Mouse (Mus musculus) CH12.LX (cell line): ENCODE measurements around the gene Gm19345. TPM values are rescaled to one million over a fixed set of nuclear protein-coding genes. Genes with fewer than 3 reads are reported as not detected.

Source experiments
- DNase-seq: peaks from one replicate; pipeline ENCODE4 v3.0.0-alpha.2; 2013; ENCODE audit errors: extremely low read depth
- H3K27ac ChIP-seq: 2 replicates; pipeline ENCODE4 v1.5.1; 2012; ENCODE audit warnings: low read depth, mild to moderate bottlenecking, control low read depth, moderate library complexity; ENCODE audit not compliant: insufficient read depth
- H3K27me3 ChIP-seq: replicated peaks from 2 replicates; pipeline ENCODE3; 2012; ENCODE audit warnings: inconsistent platforms
- H3K36me3 ChIP-seq, 2 experiments: replicated peaks in 1 of 2; 2 replicates each; pipeline versions ENCODE3 to v1.6.1; 2012; ENCODE audit warnings: inconsistent platforms in 1 of 2, low read length in 1 of 2, mild to moderate bottlenecking in 1 of 2, mixed read lengths in 1 of 2, moderate library complexity in 1 of 2; ENCODE audit not compliant: control insufficient read depth in 1 of 2, insufficient read depth in 1 of 2
- H3K4me1 ChIP-seq, 2 experiments: 2 replicates each; pipeline ENCODE4 v1.6.1; 2012; ENCODE audit warnings: inconsistent platforms in 1 of 2, moderate library complexity in 1 of 2; ENCODE audit not compliant: insufficient read depth in 2 of 2, control insufficient read depth in 1 of 2
- H3K4me2 ChIP-seq: 2 replicates; pipeline ENCODE4 v1.6.1; 2012; ENCODE audit warnings: low read depth, mild to moderate bottlenecking, control low read depth; ENCODE audit not compliant: poor library complexity, insufficient read depth, severe bottlenecking
- H3K4me3 ChIP-seq, 3 experiments: fragments of 150-350 bp in 1 of 3; sonication (generic) in 1 of 3; replicated peaks in 1 of 3; 2 replicates each; pipeline versions ENCODE3 to v1.5.1; 2011 to 2012; ENCODE audit warnings: low read depth in 2 of 3, low read length in 2 of 3, mild to moderate bottlenecking in 2 of 3, moderate library complexity in 2 of 3, control low read depth in 1 of 3, improper control_type of control experiment in 1 of 3, inconsistent platforms in 1 of 3, mixed read lengths in 1 of 3; ENCODE audit not compliant: poor library complexity in 1 of 3
- H3K79me2 ChIP-seq: replicated peaks from 2 replicates; pipeline ENCODE4 v1.6.1; 2012; ENCODE audit warnings: mild to moderate bottlenecking, moderate library complexity; ENCODE audit not compliant: control insufficient read depth, poor library complexity, insufficient read depth, severe bottlenecking; ENCODE audit errors: extremely low read depth
- H3K9ac ChIP-seq: 2 replicates; pipeline ENCODE4 v1.6.1; 2012; ENCODE audit warnings: low read depth, mild to moderate bottlenecking, control low read depth, moderate library complexity; ENCODE audit not compliant: insufficient read depth
- H3K9me3 ChIP-seq: replicated peaks from 2 replicates; pipeline ENCODE3; 2012; ENCODE audit warnings: low read length, inconsistent platforms, mixed read lengths
- BHLHE40 ChIP-seq: IDR thresholded peaks from 2 replicates; pipeline ENCODE4 v1.6.1; 2011; ENCODE audit warnings: mild to moderate bottlenecking, low read depth, low read length, improper control_type of control experiment
- E2F4 ChIP-seq: IDR thresholded peaks from 2 replicates; pipeline ENCODE4 v1.6.1; 2011; ENCODE audit warnings: low read depth, low read length, improper control_type of control experiment; ENCODE audit not compliant: insufficient replicate concordance
- ETS1 ChIP-seq: conservative IDR thresholded peaks from 2 replicates; pipeline ENCODE4 v1.6.1; 2012; ENCODE audit warnings: low read depth, mild to moderate bottlenecking, inconsistent platforms, low read length, improper control_type of control experiment, moderate library complexity
- HCFC1 ChIP-seq: IDR thresholded peaks from 2 replicates; pipeline ENCODE4 v1.6.1; 2012; ENCODE audit warnings: low read depth, mild to moderate bottlenecking, inconsistent platforms, low read length, improper control_type of control experiment
- JUN ChIP-seq: IDR thresholded peaks from 2 replicates; pipeline ENCODE4 v1.6.1; 2011; ENCODE audit warnings: low read depth, mild to moderate bottlenecking, low read length, improper control_type of control experiment, moderate library complexity; ENCODE audit not compliant: insufficient read depth
- MAFK ChIP-seq: IDR thresholded peaks from 2 replicates; pipeline ENCODE4 v1.6.1; 2011; ENCODE audit warnings: low read length, improper control_type of control experiment; ENCODE audit not compliant: insufficient replicate concordance
- MAX ChIP-seq: IDR thresholded peaks from 2 replicates; pipeline ENCODE4 v1.6.1; 2011; ENCODE audit warnings: low read length, improper control_type of control experiment
- MAZ ChIP-seq: IDR thresholded peaks from 2 replicates; pipeline ENCODE4 v1.6.1; 2012; ENCODE audit warnings: low read depth, mild to moderate bottlenecking, inconsistent platforms, low read length, improper control_type of control experiment, moderate library complexity
- MXI1 ChIP-seq: IDR thresholded peaks from 2 replicates; pipeline ENCODE4 v1.6.1; 2011; ENCODE audit warnings: mild to moderate bottlenecking, low read depth, low read length, improper control_type of control experiment
- NELFE ChIP-seq: IDR thresholded peaks from 2 replicates; pipeline ENCODE4 v1.6.1; 2011; ENCODE audit warnings: low read depth, low read length, improper control_type of control experiment
- PAX5 ChIP-seq: IDR thresholded peaks from 2 replicates; pipeline ENCODE4 v1.6.1; 2012; ENCODE audit warnings: low read length, inconsistent platforms, mixed read lengths
- POLR2A ChIP-seq: IDR thresholded peaks from 2 replicates; pipeline ENCODE4 v1.6.1; 2011; ENCODE audit warnings: low read depth, mild to moderate bottlenecking, improper control_type of control experiment, low read length
- RCOR1 ChIP-seq: conservative IDR thresholded peaks from 2 replicates; pipeline ENCODE4 v1.6.1; 2012; ENCODE audit warnings: low read depth, mild to moderate bottlenecking, inconsistent platforms, low read length, improper control_type of control experiment
- SMC3 ChIP-seq: IDR thresholded peaks from 2 replicates; pipeline ENCODE4 v1.6.1; 2011; ENCODE audit warnings: low read depth, low read length, improper control_type of control experiment
- TCF12 ChIP-seq: IDR thresholded peaks from 2 replicates; pipeline ENCODE4 v1.6.1; 2014; ENCODE audit warnings: low read depth, mild to moderate bottlenecking, inconsistent platforms, low read length, improper control_type of control experiment
- UBTF ChIP-seq: IDR thresholded peaks from 2 replicates; pipeline ENCODE4 v1.6.1; 2012; ENCODE audit warnings: low read depth, mild to moderate bottlenecking, inconsistent platforms, low read length, improper control_type of control experiment, moderate library complexity
- USF2 ChIP-seq: conservative IDR thresholded peaks from 2 replicates; pipeline ENCODE4 v1.6.1; 2011; ENCODE audit warnings: low read depth, low read length, improper control_type of control experiment
- ZNF384 ChIP-seq: IDR thresholded peaks from 2 replicates; pipeline ENCODE4 v1.6.1; 2012; ENCODE audit warnings: low read depth, low read length, improper control_type of control experiment, inconsistent platforms
- dilution Hi-C: fragments of 300-500 bp; cut with MboI; formaldehyde crosslinking; loops from 2 replicates; pipeline ENCODE4 v1.14.3; 2020; ENCODE audit warnings: low sequenced_read_pairs; ENCODE audit not compliant: extremely low pct_unique_long_range_greater_than_20kb, extremely low pct_ligation_motif_present
- in situ Hi-C: fragments of 300-500 bp; cut with MboI; formaldehyde crosslinking; loops from 3 replicates; pipeline ENCODE4 v1.14.3; 2019; ENCODE audit warnings: low sequenced_read_pairs, low pct_ligation_motif_present, low pct_unique_long_range_greater_than_20kb, mixed read lengths
- polyA plus RNA-seq: library from polyadenylated mRNA; unstranded; fragments of >175 nt; gene quantifications from 2 replicates; pipeline ENCODE4 v1.2.1, GENCODE M21; 2012; ENCODE audit warnings: low read depth; ENCODE audit not compliant: insufficient read length
- total RNA-seq, 2 experiments: library from RNA; depleted of rRNA; stranded (reverse); fragments of 300-350 nt in 1 of 2; fragments of >200 nt in 1 of 2; gene quantifications; 2 replicates each; pipeline ENCODE4 v1.2.3; 2012 to 2014

Gm19345 gene
- total and polyA plus RNA-seq, 3 experiments: 0.59 to 4.1 TPM; not detected in 1

- H3K36me3 ChIP-seq: peaks cover 28 to 51% of the 10 kb centered on the region in 2 experiments
- H3K4me3 ChIP-seq: peak overlapping the region in 1 of 3 experiments; percentile 38
- H3K79me2 ChIP-seq: peaks cover 41% of the 10 kb centered on the region
- H3K27me3 ChIP-seq: no peaks in the 10 kb centered on the region
- in situ Hi-C loops (no loop called here), dilution Hi-C loops (no loop called here)
- TF ChIP-seq TCF12 (peak; percentile 26; the same call in 1 of the 2 replicates), USF2 (no peak), POLR2A (0 out of 2 replicates have a peak, but pooled peaks have one; percentile 3), HCFC1 (no peak)
- no peak overlapping the region for H3K9ac ChIP-seq
- peaks cover 5% of the 10 kb centered on the region for H3K9me3 ChIP-seq
- DNase-seq: no peak
- peaks cover 39 to 63% of the 10 kb centered on the region in 2 experiments for H3K4me1 ChIP-seq
- peak overlapping the region; percentile 95 for H3K27ac ChIP-seq
- peak overlapping the region; percentile 48; the same call in 1 of the 2 replicates for H3K4me2 ChIP-seq
Observed at GRCm38 (mm10) chr7:19818440-19818839, 33.4 kb upstream of the Gm19345 start.

GRCm38 (mm10) chr7:19818875-19819274 lies 32.9 kb upstream of the Gm19345 start:
- no peak overlapping the region for H3K9ac ChIP-seq
- peaks cover 24 to 47% of the 10 kb centered on the region in 2 experiments for H3K36me3 ChIP-seq
- peak overlapping the region; percentile 48; the same call in 1 of the 2 replicates for H3K4me2 ChIP-seq
- H3K79me2 ChIP-seq: peaks cover 41% of the 10 kb centered on the region
- DNase-seq: no peak
- H3K4me1 ChIP-seq: peaks cover 39 to 63% of the 10 kb centered on the region in 2 experiments
- peak overlapping the region; percentile 95 for H3K27ac ChIP-seq
- TF ChIP-seq E2F4 (no peak), NELFE (no peak), UBTF (no peak), JUN (no peak), POLR2A (no peak), ZNF384 (no peak), MAX (no peak), SMC3 (no peak), ETS1 (no peak), PAX5 (no peak), MAZ (no peak), MAFK (no peak), RCOR1 (no peak), BHLHE40 (no peak), MXI1 (no peak)
- TF ChIP-seq, all 38 proteins: peak for 0
- no peaks in the 10 kb centered on the region for H3K27me3 ChIP-seq
- H3K9me3 ChIP-seq: peaks cover 5% of the 10 kb centered on the region
- in situ Hi-C loops (no loop called here), dilution Hi-C loops (no loop called here)
- peak overlapping the region in 1 of 3 experiments; percentile 38 for H3K4me3 ChIP-seq
